Mouse (Mus musculus): ENCODE data around the gene Leng8.

Gene Leng8

DNA sequence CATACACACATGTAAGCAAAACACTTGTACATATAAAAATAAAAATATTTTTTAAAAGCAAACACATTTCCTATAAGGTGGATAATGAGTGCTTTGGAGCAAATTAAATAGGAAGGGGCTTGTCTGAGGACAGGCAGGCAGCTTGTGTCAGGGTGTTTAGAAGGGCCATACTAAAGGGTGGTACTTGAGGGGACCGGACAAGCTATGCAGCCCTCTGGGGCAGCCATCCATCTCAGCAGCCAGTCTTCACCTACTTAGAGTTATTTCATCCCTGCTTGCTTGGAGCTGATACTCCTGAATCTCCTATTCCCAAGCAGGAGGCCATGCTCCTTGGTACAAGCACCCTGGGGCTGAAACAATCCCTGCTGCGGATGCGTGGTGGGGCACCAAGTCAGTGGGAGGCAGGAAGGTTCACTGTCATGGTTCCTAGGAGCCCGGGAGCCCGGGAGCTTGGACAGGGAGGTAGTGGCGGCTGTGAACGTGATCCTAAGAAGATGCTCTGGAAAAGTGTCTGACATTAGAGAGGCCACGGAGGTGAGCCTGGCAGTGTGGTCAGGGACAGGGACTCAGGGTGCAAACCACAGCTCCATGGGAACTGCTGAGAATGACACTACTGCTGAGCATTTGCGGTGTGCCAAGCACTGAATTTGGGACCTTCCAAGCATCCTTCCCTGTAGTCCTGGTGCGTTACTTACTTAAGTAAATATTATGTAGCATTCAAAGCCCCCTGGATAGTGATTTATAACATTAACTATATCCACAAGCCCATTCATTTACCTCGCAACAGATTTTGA, 9.7 kb upstream of the Leng8 start:
- in situ Hi-C loops (cut with MboI) = loop anchor here (10.0 kb wide), 3 partner anchors 102 to 398 kb away; partner anchors contain the start of gene Tnni3

DNA sequence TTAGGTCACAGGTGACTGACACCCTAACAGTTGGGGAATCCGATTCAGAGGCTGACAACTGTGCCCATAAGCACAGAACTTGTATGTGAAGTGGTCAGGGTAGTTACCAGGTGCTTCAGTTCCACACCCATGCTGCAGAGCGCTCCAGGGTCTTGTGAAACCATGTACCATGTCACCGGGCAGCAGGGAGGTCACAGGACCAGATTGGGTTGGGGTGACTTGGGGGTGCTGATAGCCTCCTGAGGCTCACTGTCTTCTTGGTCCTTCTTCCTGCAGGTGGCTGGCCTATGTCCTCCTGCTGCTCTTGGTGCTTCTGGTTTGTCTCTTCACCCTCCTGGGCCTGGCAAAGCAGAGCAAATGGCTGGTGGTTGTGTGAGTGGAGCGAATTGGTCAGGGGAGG, 8.9 kb upstream of the Leng8 start:
- in situ Hi-C loops (cut with MboI) = loop anchor here (10.0 kb wide), 3 partner anchors 103 to 397 kb away; partner anchors contain the start of gene Tnni3

DNA sequence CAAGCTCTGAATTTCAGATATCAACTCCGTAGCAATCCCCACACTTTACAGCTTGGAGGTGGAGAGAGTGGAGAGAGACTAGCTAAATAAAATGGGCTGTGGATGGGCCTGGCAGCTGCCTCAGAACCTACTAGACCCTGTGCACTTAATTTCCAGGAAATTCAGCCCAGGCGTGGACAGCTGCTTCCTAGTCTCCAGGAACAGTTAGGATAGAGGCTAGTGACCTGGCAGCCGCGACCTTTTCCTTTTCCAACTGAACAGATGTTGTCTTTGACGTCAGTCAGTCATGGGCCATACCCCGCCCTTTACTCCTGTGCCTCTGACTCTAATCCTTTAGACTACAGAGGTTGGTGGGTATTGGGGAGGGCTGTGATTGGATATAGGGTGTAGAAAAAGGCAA, 8.0 kb upstream of the Leng8 start:
- in situ Hi-C loops (cut with MboI) = loop anchor here (10.0 kb wide), 3 partner anchors 104 to 396 kb away; partner anchors contain the start of gene Tnni3

DNA sequence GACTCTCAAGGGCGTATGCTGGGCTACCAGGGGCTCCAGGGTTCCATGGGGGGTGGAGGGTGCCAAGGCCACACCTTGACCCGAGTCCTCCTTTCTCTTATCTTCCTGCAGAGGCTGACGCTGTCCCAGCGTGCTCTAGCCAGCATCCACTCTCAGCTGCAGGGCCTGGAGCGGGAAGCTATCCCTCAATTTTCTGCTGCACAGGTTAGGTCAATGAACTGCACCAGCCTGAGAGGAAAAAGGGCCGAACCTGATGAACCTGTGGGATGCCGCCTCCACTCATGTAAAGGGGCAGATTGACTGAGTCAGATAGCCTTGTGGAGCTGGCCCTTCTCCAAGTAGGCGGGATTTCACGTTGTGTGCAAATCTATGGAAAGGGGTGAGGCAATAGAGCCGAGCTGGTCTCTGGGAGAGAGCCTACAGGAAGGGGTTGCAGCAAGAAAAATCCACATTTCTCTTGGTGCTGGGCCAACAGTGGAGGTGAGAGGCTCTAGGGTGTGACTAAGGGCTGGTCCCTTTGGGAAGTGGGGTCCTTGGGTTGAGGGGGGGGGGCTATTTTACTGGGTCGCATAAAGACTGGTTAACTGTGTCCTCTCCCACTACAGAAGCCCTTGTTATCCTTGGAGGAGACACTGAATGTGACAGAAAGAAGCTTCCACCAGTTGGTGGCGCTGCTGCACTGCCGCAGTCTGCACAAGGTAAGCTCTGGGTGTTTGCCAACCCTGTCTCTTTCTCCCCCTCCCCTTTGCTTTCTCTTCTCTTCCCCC, 6.0 kb upstream of the Leng8 start:
- in situ Hi-C loops (cut with MboI) = no loop called here

DNA sequence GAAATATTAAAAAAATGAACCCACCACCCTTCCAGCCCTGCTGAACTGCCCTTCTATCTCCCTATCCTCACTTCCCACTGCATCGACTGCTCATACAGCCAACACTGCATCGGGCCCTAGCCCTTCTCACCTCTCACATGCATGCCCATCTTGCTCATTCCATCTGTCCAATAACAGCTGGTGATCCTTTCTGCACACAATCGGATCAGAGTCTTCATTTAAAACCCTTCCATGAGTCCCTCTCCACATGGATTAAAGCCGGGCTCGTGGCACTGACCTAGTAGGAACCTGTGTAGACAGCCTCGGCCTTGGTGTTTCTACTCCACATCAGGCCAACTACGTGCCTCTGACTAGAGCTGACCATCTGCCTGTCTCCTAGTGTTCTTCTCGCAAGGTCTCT, 4.9 kb upstream of the Leng8 start:
- in situ Hi-C loops (cut with MboI) = no loop called here

DNA sequence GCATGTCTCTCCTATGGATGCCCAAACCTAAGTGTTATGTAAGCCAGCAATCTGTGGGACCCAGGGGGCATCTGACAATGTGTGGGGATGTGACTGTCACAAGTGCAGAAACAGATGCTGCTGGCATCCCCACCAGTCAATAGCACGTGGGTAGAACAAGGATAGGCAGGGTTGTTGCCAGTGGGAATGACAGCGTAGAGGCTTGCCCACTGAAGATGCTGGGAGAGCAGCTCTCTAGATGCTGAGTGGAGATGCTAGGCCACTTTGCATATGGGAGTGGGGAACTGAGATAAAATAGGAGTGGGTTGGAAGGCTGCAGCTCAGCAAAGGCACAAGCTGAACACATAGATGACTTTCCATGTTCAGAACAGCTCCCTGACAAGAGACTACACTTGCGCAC, 4.3 kb upstream of the Leng8 start:
- in situ Hi-C loops (cut with MboI) = no loop called here

DNA sequence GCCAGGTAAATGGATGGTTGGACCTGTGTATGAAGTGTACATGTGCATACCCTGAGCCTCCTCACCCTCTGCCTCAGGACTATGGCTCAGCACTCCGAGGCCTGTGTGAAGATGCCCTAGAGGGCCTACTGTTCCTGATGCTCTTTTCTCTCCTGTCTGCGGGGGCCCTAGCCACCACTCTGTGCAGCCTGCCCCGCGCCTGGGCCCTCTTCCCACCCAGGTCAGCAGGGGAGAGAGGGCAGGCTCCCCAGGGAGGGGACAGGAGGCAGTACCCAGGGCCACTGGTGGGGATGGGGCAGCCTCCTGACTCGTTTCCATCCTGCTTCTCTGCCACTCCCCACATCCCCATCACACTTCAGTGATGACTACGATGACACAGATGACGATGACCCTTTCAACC, 3.8 kb upstream of the Leng8 start:
- in situ Hi-C loops (cut with MboI) = no loop called here

DNA sequence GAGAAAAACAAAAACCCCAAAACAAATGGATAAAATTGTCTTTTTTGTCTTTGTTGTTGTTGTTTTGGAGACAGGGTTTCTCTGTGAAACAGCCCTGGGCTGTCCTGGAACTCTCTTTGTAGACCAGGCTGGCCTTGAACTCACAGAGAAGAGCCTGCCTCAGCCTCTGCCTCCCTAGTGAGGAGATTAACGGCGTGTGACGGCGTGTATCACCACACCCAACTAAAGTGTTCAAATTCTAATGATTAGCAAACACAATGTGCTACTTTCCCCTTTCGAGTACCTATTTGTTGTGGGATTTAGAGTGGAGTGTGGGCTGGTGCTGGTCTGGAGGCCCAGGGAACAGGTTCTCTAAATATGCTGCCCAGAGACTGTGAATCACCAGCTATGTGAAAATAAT, 1.9 kb upstream of the Leng8 start:
- in situ Hi-C loops (cut with MboI) = no loop called here

DNA sequence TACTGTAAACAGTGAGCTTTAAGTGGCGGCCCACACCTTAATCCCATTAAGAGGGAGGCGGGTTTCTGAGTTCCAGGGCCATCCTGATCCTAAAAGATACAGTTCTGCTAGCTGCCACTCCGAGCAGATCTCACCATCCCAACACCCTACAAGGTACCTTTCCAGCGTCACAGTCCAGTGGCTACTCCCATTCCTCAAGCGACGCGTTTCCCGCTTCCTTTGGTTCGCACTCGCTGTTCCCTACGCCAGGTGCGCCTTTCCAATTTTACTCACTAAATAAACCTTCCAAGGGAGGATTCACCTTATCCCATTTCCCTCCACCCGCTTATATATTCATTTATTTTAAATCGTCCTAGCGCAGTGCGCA, 452 bp upstream of the Leng8 start:
- in situ Hi-C loops (cut with MboI) = no loop called here

DNA sequence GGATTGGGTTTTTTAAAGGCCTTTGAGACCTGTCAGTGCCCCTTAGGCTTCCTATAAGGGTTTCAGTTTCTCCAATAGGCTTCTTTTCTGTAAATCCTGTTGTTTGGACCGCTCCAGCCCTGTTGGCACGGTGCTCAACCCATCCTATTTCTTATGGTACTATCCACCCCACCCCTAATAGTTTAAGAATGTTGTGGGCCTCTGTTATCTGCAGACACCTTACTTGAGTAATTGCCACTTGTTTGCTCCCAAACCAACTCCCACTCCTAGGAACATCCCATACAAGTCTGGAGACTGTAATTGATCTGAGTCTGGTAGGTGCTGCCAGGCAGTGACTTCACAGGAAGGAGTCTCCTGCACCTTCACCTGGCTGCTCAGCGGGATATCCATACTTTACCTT, 907 bp downstream of the Leng8 start:
- in situ Hi-C loops (cut with MboI) = no loop called here

DNA sequence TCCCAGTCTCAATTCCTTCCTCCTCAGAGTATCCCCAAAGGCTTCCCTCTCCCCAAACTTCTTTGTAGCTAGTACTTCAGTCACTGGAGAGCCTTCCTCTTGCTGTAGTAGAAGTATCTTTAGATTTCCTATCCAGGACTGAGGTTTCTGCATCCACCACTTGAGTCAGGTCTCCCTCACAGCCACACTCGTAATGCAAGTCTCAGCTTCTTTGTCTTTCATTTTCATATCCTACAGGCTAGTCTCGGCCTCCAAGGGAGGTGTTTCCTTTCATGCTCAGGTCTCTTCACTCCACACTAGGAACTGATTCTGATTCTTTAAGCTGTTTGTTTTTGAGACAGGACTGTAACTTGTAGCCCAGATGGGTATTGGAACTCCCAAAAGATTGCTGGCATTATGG, 1.3 kb downstream of the Leng8 start:
- in situ Hi-C loops (cut with MboI) = no loop called here

DNA sequence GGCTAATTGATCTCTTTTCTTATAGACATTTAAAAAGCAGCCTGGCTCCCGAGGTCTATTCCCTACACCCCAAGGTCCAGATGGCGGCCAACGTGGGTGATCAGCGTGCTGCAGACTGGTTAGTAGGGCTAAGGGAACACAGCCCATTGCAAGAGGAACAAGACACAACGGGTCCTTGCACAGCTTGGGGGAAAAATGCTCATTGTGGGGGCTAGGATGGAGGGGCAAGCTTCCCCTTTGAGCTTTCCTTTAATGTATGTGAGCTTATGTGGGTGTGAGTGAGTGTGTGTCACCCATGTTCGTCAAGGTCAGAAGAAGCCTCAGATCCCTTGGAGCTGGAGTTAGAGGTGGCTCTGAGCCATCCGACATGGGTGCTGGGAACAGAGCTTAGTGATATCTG, 1.8 kb downstream of the Leng8 start:
- in situ Hi-C loops (cut with MboI) = no loop called here

DNA sequence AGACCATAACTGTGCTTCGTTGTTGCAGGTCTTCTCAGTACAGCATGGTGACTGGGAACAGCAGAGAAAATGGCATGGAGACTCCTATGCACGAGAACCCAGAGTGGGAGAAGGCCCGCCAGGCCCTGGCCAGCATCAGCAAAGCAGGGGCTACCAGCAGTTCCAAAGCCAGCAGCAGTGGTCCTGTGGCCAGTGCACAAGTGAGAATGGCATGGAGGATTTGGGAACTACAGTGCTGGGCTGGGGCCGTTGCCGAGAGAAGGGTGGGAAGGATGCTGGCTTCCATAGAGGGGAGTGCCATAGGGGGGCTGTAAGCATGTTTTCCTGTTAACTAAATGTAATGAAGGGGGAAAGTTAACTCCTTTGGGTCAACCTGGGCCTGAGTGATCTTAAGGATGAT, 2.6 kb downstream of the Leng8 start:
- in situ Hi-C loops (cut with MboI) = no loop called here

DNA sequence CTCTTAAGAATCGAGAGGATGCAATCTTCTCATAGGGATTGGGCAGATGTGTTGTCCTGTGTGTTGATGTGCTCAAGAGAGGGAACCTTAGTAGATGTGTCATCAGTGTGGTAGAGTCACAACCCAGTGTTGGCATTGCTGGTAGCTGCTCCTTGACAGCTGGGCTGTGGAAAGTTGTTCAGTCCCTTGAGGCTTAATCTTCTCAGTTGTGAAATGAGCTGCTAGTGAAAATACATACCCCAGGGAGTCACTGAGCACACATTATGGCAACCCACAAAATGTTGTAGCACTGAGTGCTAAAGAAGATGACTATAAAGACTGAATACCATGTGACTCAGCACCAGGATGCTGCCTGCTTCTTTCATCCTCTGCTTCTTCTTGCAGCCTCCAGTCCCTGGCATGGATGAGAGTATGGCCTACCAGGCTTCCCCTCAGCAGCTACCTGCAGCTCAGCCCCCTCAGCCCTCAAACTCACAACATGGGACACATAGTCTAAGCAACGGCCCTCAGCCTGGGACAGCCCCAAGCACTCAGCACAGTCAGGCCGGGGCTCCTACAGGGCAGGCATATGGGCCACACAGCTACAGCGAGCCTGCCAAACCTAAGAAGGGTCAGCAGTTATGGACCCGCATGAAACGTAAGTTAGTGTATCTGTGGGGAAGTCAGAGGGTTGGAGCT, 4.9 kb downstream of the Leng8 start:
- in situ Hi-C loops (cut with MboI) = no loop called here

DNA sequence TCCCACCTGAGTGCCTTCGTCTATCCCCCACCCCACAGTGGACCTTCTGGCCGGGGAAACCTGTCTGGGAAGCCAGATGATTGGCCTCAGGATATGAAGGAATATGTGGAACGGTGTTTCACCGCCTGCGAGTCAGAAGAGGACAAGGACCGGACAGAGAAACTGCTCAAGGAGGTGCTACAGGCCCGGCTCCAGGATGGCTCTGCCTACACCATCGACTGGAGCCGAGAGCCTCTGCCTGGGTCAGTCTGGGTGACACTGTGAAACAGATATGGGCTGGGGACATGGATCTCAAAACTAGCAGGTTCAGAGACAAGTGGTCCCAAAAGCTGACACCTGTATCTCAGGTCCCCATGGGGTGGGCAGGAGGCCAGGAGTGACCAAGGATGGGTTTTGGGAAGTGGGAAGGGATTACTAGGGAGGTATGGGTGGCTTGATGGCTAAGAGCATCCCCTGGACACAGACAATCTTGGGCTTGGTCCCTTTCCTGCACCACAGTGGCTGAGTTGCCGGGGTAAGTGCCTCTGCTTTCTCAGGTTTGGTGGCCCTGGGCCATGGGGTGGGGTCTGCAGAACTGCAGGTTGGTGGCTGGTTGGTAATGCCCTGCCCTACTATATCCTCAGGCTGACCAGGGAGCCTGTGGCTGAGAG, 6.1 kb downstream of the Leng8 start:
- in situ Hi-C loops (cut with MboI) = no loop called here

DNA sequence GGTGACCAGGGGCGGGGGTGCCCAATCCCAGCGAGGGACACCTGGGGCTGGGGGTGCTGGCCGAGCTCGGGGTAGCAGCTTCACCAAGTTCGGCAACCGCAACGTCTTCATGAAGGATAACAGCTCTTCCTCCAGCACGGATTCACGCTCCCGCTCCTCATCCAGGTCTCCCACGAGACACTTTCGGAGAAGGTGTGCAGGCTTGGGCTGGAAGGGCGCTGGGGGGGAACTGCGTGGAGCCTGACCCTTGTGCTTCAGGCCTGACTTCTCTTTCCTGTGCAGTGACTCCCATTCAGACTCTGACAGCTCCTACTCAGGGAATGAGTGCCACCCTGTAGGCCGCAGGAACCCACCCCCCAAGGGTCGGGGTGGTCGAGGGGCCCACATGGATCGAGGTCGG, 6.7 kb downstream of the Leng8 start:
- in situ Hi-C loops (cut with MboI) = no loop called here

DNA sequence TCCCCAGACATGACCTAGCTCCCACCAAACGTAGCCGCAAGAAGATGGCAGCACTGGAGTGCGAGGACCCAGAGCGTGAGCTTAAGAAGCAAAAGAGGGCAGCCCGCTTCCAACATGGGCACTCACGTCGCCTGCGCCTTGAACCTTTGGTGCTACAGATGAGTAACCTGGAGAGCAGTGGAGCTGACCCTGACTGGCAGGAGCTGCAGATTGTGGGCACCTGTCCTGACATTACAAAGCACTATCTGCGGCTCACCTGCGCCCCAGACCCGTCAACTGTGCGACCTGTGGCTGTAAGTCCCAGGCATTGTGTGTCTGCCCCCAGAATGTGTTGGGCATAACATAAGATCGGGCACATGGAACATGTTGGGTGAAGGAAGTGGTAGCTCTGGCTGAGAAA, 7.2 kb downstream of the Leng8 start:
- in situ Hi-C loops (cut with MboI) = no loop called here

DNA sequence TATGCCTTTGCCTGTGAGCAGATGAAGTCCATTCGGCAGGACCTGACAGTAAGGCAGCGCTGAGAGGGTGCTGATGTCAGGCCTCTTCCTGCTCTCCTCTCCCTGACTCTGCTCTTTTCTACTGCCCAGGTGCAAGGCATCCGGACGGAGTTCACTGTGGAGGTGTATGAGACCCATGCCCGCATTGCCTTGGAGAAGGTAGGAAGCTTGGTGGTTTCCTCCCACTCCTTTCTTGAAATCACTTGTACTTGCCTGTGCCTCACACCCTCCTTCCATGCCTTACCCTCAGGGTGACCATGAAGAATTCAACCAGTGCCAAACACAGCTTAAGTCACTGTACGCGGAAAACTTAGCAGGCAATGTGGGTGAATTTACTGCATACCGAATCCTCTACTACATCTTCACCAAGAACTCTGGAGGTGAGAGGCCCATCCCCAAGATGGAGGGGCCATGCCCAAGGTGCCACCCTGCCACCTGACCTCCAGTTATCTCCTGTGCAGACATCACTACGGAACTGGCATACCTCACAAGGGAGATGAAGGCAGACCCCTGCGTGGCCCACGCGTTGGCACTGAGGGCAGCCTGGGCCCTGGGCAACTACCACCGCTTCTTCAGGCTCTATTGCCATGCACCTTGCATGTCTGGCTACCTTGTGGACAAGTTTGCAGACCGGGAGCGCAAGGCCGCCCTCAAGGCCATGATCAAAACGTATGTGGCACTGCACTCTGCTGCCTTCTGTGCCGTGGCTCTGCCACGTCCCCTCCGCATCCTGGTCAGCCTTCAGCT, 8.1 kb downstream of the Leng8 start:
- in situ Hi-C loops (cut with MboI) = no loop called here

DNA sequence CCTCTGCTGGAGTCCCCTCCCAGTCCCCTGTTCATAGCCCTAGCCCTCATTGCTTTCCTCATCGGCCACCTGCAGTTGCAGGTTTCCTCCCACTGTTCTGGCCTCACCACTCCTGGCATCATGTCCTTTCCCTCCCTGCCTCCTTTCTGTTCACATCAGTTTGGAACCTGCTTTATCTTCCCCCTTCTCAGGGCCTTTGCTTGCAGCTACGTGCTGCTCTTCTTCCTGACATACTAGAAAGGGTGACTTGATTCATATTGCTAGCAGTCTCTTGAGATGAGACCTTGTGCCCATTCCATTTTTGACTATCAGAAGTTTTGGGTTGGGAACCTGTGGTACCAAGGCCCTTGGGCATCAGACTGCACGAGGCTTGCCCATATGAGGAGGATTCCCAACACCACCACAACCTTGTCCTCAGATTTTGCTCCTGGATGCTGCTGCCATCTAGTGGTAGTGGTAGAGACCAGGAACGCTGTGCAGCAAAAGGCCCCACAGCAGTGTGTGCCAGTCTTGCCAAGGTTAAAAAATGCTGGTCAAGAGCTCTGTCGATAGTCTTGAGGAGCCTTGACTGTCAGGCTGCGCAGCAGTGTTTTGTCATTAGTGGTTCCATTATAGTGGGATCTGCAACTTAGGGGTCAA, 8.8 kb downstream of the Leng8 start:
- in situ Hi-C loops (cut with MboI) = no loop called here

DNA sequence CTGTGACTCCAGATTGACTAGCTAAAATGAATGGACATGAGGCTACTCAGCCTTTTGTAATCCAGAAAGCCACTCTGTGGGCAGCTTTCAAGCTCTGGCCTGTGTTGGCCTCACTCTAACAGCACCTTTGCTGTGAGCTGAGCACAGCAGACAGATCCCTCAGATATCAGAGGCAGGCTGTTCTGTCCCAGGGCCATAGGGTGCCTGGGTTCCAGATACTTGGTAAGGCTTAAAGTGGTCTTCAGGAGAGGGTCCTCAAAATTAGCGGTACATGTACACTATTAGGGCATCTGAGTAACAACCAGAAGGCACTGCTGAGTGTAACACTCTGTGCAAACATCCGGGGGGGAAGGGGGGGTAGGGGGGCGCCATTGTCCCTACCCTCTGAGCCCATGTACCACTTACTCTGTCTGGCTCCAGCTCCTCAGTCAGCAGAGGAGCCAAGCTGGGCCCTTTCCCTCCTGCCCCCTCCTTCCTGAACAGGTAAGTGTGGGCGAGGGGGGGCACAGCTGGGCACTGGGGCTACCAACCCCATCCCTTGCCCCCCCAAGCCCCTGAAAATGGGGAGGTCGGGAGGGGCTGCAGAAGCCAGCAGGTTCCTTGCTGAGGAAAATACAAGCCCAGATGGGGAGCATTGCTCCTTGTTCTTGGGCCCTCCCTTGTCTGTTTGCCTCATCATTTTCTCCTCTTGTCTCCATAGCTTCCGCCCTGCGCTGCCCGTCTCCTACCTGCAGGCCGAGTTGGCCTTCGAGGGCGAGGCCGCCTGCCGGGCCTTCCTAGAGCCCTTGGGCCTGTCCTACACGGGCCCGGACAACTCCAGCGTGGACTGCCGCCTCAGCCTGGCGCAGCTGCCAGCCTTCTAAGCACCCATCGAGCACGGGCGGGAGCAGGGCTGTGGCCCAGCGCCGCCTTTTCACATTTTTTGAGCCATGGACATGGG, 9.7 kb downstream of the Leng8 start:
- in situ Hi-C loops (cut with MboI) = no loop called here

All from mature B cell (primary cell).